Mouse (Mus musculus) naive thymus-derived CD4-positive, alpha-beta T cell, adult 2 months (primary cell): Measurements from ENCODE around the gene Zc2hc1c.

Experiments
- DNase-seq: peaks from one replicate; pipeline ENCODE4 v3.0.0-alpha.2; 2011; ENCODE audit warnings: low read depth

Gene Zc2hc1c

GRCm38 (mm10) chr12:85284996-85285395, 3.4 kb upstream of the Zc2hc1c start:
- no peak for DNase-seq

GRCm38 (mm10) chr12:85286941-85287340, 1.4 kb upstream of the Zc2hc1c start:
- peak; percentile 45 for DNase-seq

GRCm38 (mm10) chr12:85287809-85288485, 444 bp upstream of the Zc2hc1c start, which contains the start of gene Acyp1:
Gene Acyp1, minus strand, starts transcription at chr12:85288438.
- no peak for DNase-seq

- DNase-seq = no peak
Observed at GRCm38 (mm10) chr12:85289157-85290000, 988 bp downstream of the Zc2hc1c start.

GRCm38 (mm10) chr12:85290633-85291032, 2.2 kb downstream of the Zc2hc1c start:
- DNase-seq = no peak

- no peak for DNase-seq
Observed at GRCm38 (mm10) chr12:85291541-85291940, 3.1 kb downstream of the Zc2hc1c start.

GRCm38 (mm10) chr12:85292288-85292687, 3.9 kb downstream of the Zc2hc1c start:
- DNase-seq = no peak

GRCm38 (mm10) chr12:85292906-85293305, 4.5 kb downstream of the Zc2hc1c start:
- no peak for DNase-seq

GRCm38 (mm10) chr12:85295506-85295905, 7.1 kb downstream of the Zc2hc1c start:
- DNase-seq = no peak

- DNase-seq = no peak
Observed at GRCm38 (mm10) chr12:85296915-85297314, 8.5 kb downstream of the Zc2hc1c start.

- DNase-seq = no peak
Observed at GRCm38 (mm10) chr12:85297345-85297997, 9.1 kb downstream of the Zc2hc1c start.

GRCm38 (mm10) chr12:85298127-85298834, 9.9 kb downstream of the Zc2hc1c start:
- DNase-seq = no peak

GRCm38 (mm10) chr12:85298835-85299180, 10.4 kb downstream of the Zc2hc1c start:
- no peak for DNase-seq

GRCm38 (mm10) chr12:85303256-85303655, 14.9 kb downstream of the Zc2hc1c start:
- no peak for DNase-seq

- peak; percentile 74 for DNase-seq
Observed at GRCm38 (mm10) chr12:85304725-85305124, 16.3 kb downstream of the Zc2hc1c start.

GRCm38 (mm10) chr12:85305247-85305892, 17.0 kb downstream of the Zc2hc1c start:
- DNase-seq = peak; percentile 93

- no peak for DNase-seq
Observed at GRCm38 (mm10) chr12:85308651-85309050, 20.3 kb downstream of the Zc2hc1c start.

GRCm38 (mm10) chr12:85330153-85330552, 41.8 kb downstream of the Zc2hc1c start:
- no peak for DNase-seq

- DNase-seq = no peak
Observed at GRCm38 (mm10) chr12:85337567-85338311, 49.3 kb downstream of the Zc2hc1c start.

GRCm38 (mm10) chr12:85338815-85339214, 50.4 kb downstream of the Zc2hc1c start:
- DNase-seq = no peak

GRCm38 (mm10) chr12:85339243-85339729, 50.9 kb downstream of the Zc2hc1c start, which contains the start of gene Nek9:
Gene Nek9, minus strand, starts transcription at chr12:85339362.
- peak; percentile 97 for DNase-seq
